Mouse (Mus musculus): ENCODE measurements around the gene Dock2.
"Not testable (repeated sequence)": the region's sequence is repeated elsewhere in the genome, so short reads cannot be mapped to it uniquely, and the experiment has no call there.

The Dock2 gene

GRCm38 (mm10) chr11:34277047-34277445 lies 506.6 kb downstream of the Dock2 start:
- DNase-seq, result no peak

GRCm38 (mm10) chr11:34276363-34277046 lies 507.2 kb downstream of the Dock2 start:
- peak; percentile 41 to 48 for DNase-seq

- DNase-seq, result peak; percentile 41 to 44
Measured at GRCm38 (mm10) chr11:34275941-34276340, 507.8 kb downstream of the Dock2 start.

- DNase-seq, result peak; percentile 43 to 56
Measured at GRCm38 (mm10) chr11:34272016-34272415, 511.7 kb downstream of the Dock2 start.

GRCm38 (mm10) chr11:34264099-34264498 lies 519.6 kb downstream of the Dock2 start:
- no peak for DNase-seq

GRCm38 (mm10) chr11:34258849-34259469 lies 524.7 kb downstream of the Dock2 start:
- DNase-seq, result peak; percentile 16 to 22

- no peak for DNase-seq
Measured at GRCm38 (mm10) chr11:34257548-34258189, 526.0 kb downstream of the Dock2 start.

GRCm38 (mm10) chr11:34242979-34243378 lies 540.7 kb downstream of the Dock2 start:
- no peak for DNase-seq

- DNase-seq, result no peak
Measured at GRCm38 (mm10) chr11:34240252-34240651, 543.4 kb downstream of the Dock2 start.

- no peak for DNase-seq
Measured at GRCm38 (mm10) chr11:34239691-34240090, 544.0 kb downstream of the Dock2 start.

- DNase-seq, result no peak
Measured at GRCm38 (mm10) chr11:34236885-34237284, 546.8 kb downstream of the Dock2 start.

GRCm38 (mm10) chr11:34236091-34236759 lies 547.5 kb downstream of the Dock2 start:
- peak; percentile 73 to 81 for DNase-seq

GRCm38 (mm10) chr11:34228758-34229364 lies 554.8 kb downstream of the Dock2 start:
- peak; percentile 89 to 92 for DNase-seq

GRCm38 (mm10) chr11:34227180-34227579 lies 556.5 kb downstream of the Dock2 start:
- peak in 1 of 2 experiments; percentile 17 for DNase-seq

GRCm38 (mm10) chr11:34220596-34220995 lies 563.1 kb downstream of the Dock2 start:
- DNase-seq, result not testable (repeated sequence)

- peak; percentile 84 to 90 for DNase-seq
Measured at GRCm38 (mm10) chr11:34212853-34213252, 570.8 kb downstream of the Dock2 start.

- DNase-seq, result no peak
Measured at GRCm38 (mm10) chr11:34207989-34208388, 575.7 kb downstream of the Dock2 start, which contains the start of gene Foxi1. TSS of gene Foxi1 (minus strand) at chr11:34208089.

GRCm38 (mm10) chr11:34202769-34203168 lies 580.9 kb downstream of the Dock2 start:
- DNase-seq, result no peak

- DNase-seq, result no peak
Measured at GRCm38 (mm10) chr11:34195142-34195541, 588.5 kb downstream of the Dock2 start.

- no peak for DNase-seq
Measured at GRCm38 (mm10) chr11:34194158-34194941, 589.3 kb downstream of the Dock2 start.

- no peak for DNase-seq
Measured at GRCm38 (mm10) chr11:34193658-34194057, 590.0 kb downstream of the Dock2 start.

GRCm38 (mm10) chr11:34184266-34184665 lies 599.4 kb downstream of the Dock2 start:
- DNase-seq, result no peak

Measured in cerebellum, postnatal 10 days (tissue).